Mouse (Mus musculus) CD4-positive, CD25-positive, alpha-beta regulatory T cell (primary cell): ENCODE measurements around the gene Clic1. TPM values are rescaled to one million over a fixed set of nuclear protein-coding genes. Genes with fewer than 3 reads are reported as not detected.

Experiments used
- polyA plus RNA-seq: library from polyadenylated mRNA; unstranded; fragments of 100-300 nt; shearing (Covaris generic); gene quantifications from one replicate; pipeline ENCODE4 v1.2.1, GENCODE M21; 2017

The Clic1 gene
- polyA plus RNA-seq, 1 experiment from 2014 or later: 479 TPM

Other genes with a start within 250 kb of the Clic1 start
- gene Cyp21a1, start 245.4 kb upstream of the Clic1 start, polyA plus RNA-seq: not detected
- gene Stk19, start 213.0 kb upstream of the Clic1 start, polyA plus RNA-seq: 31.8 TPM
- 78.8 TPM for gene Dxo, start 212.9 kb upstream of the Clic1 start, polyA plus RNA-seq
- 126 TPM for gene Skiv2l, start 199.8 kb upstream of the Clic1 start, polyA plus RNA-seq
- gene Nelfe, start 199.6 kb upstream of the Clic1 start, polyA plus RNA-seq: 47.9 TPM
- gene Cfb, start 187.4 kb upstream of the Clic1 start, polyA plus RNA-seq: 0.91 TPM
- 0.36 TPM for gene Zbtb12, start 170.5 kb upstream of the Clic1 start, polyA plus RNA-seq
- gene Gm20547, start 167.9 kb upstream of the Clic1 start, polyA plus RNA-seq: 0.07 TPM
- 2.6 TPM for gene C2, start 151.7 kb upstream of the Clic1 start, polyA plus RNA-seq
- gene Ehmt2, start 151.5 kb upstream of the Clic1 start, polyA plus RNA-seq: 69.4 TPM
- gene Slc44a4, start 135.5 kb upstream of the Clic1 start, polyA plus RNA-seq: not detected
- 75.2 TPM for gene Neu1, start 118.7 kb upstream of the Clic1 start, polyA plus RNA-seq
- 15.6 TPM for gene Hspa1b, start 90.7 kb upstream of the Clic1 start, polyA plus RNA-seq
- not detected for gene Gm20481, start 80.1 kb upstream of the Clic1 start, polyA plus RNA-seq
- gene Hspa1a, start 77.8 kb upstream of the Clic1 start, polyA plus RNA-seq: 2.8 TPM
- not detected for gene Hspa1l, start 77.3 kb upstream of the Clic1 start, polyA plus RNA-seq
- 81.8 TPM for gene Lsm2, start 68.1 kb upstream of the Clic1 start, polyA plus RNA-seq
- gene Vars, start 49.0 kb upstream of the Clic1 start, polyA plus RNA-seq: 174 TPM
- 0.18 TPM for gene Vwa7, start 33.4 kb upstream of the Clic1 start, polyA plus RNA-seq
- gene Sapcd1, start 21.9 kb upstream of the Clic1 start, polyA plus RNA-seq: 0.81 TPM
- gene Msh5, start 3.2 kb upstream of the Clic1 start, polyA plus RNA-seq: 1.2 TPM
- gene Ddah2, start 9.1 kb downstream of the Clic1 start, polyA plus RNA-seq: 1.2 TPM
- gene Ly6g6c, start 15.4 kb downstream of the Clic1 start, polyA plus RNA-seq: not detected
- gene Mpig6b, start 16.2 kb downstream of the Clic1 start, polyA plus RNA-seq: not detected
- not detected for gene Ly6g6e, start 26.9 kb downstream of the Clic1 start, polyA plus RNA-seq
- gene Ly6g6d, start 28.1 kb downstream of the Clic1 start, polyA plus RNA-seq: not detected
- gene Ly6g6f, start 35.6 kb downstream of the Clic1 start, polyA plus RNA-seq: not detected
- 66.3 TPM for gene Abhd16a, start 39.3 kb downstream of the Clic1 start, polyA plus RNA-seq
- gene Ly6g5c, start 58.3 kb downstream of the Clic1 start, polyA plus RNA-seq: not detected
- 1.1 TPM for gene Ly6g5b, start 65.5 kb downstream of the Clic1 start, polyA plus RNA-seq
- gene Gpank1, start 71.5 kb downstream of the Clic1 start, polyA plus RNA-seq: 52.4 TPM
- gene Csnk2b, start 72.1 kb downstream of the Clic1 start, polyA plus RNA-seq: 244 TPM
- 3.3 TPM for gene D17H6S53E, start 76.4 kb downstream of the Clic1 start, polyA plus RNA-seq
- not detected for gene Apom, start 82.1 kb downstream of the Clic1 start, polyA plus RNA-seq
- gene Bag6, start 85.2 kb downstream of the Clic1 start, polyA plus RNA-seq: 57.1 TPM
- 26.9 TPM for gene Prrc2a, start 114.9 kb downstream of the Clic1 start, polyA plus RNA-seq
- gene Aif1, start 126.1 kb downstream of the Clic1 start, polyA plus RNA-seq: 2.2 TPM
- 8.7 TPM for gene Lst1, start 138.5 kb downstream of the Clic1 start, polyA plus RNA-seq
- gene Ltb, start 144.5 kb downstream of the Clic1 start, polyA plus RNA-seq: 2,032 TPM
- gene Tnf, start 152.0 kb downstream of the Clic1 start, polyA plus RNA-seq: 40.7 TPM
- 158 TPM for gene Lta, start 155.4 kb downstream of the Clic1 start, polyA plus RNA-seq
- 1.4 TPM for gene Gm16181, start 170.9 kb downstream of the Clic1 start, polyA plus RNA-seq
- 5.4 TPM for gene Atp6v1g2, start 183.7 kb downstream of the Clic1 start, polyA plus RNA-seq
- gene Nfkbil1, start 185.8 kb downstream of the Clic1 start, polyA plus RNA-seq: 22.3 TPM
- 249 TPM for gene Ddx39b, start 191.8 kb downstream of the Clic1 start, polyA plus RNA-seq
- gene H2-D1, start 212.8 kb downstream of the Clic1 start, polyA plus RNA-seq: 5,785 TPM